Mouse (Mus musculus) testis, adult 2 months (tissue): ENCODE data around the gene Osbpl10.

Source experiments
- CTCF ChIP-seq: fragments of 200-500 bp; IDR thresholded peaks from 2 replicates; pipeline ENCODE4 v1.5.1; 2012; ENCODE audit warnings: low read depth, mild to moderate bottlenecking, inconsistent platforms, low read length, moderate library complexity; ENCODE audit not compliant: control insufficient read depth, insufficient read depth, insufficient replicate concordance
- POLR2A ChIP-seq: fragments of 200-500 bp; IDR thresholded peaks from 2 replicates; pipeline ENCODE4 v1.6.1; 2012; ENCODE audit warnings: low read depth, mild to moderate bottlenecking, inconsistent platforms, low read length, moderate library complexity; ENCODE audit not compliant: control insufficient read depth

DNA sequence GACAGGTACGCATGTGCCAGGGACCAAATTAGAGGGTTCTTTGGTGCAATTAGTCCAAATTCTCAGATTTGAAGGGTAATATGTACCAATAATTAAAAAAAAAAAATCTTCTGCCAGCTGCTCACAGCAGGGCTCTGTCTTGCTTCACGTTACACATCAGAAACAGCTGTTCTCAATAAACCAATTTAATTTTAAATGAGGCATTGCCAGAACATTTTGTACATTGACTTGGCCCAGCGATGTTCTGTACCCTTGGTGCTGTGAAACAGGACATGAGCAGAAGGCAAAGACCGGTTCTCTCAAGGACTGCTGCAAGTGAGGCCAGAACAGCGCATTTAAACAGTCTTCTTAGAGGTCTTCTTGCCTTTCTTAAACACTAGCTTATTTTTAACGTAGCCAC is 265.3 kb downstream of the Osbpl10 start:
- TF ChIP-seq CTCF (no peak), POLR2A (no peak)
